Mouse (Mus musculus) kidney, adult 9 months (tissue): ENCODE measurements around the gene Dnmt3l.
"Not testable (repeated sequence)": the region's sequence is repeated elsewhere in the genome, so short reads cannot be mapped to it uniquely, and the experiment has no call there.

Source experiments
- DNase-seq: peaks from one replicate; pipeline ENCODE4 v3.0.0; 2022

The Dnmt3l gene

DNA sequence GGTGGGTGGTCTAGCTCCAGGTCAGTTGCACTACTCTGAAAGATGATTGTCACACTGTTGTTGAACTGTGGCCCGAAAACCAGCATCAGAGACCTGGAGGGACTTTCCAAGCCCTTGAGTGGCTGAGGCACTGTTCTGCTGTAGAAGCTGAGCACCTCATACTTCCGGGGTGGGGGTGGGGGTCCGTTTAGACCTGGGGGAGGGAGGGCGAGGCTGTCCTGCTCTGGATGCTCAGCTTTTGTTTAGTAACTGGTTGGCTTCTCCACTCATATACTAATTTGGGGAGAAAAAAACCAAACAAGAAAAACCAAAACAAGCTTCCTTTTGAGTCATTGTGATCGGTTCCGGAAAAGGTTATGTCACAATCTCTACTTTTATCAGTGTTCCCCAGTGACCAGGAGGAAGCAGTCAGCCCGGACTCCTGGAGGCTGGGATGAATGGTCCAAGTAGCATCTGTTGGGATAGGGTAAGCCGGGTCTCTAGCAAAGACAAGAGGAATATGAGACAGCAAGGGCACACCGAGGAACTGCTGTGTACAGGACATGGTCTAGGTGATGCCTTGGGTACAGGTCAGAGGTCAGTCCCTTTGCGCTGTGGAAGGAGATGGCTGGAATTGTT lies 44.8 kb downstream of the Dnmt3l start:
- peak; percentile 30 for DNase-seq

DNA sequence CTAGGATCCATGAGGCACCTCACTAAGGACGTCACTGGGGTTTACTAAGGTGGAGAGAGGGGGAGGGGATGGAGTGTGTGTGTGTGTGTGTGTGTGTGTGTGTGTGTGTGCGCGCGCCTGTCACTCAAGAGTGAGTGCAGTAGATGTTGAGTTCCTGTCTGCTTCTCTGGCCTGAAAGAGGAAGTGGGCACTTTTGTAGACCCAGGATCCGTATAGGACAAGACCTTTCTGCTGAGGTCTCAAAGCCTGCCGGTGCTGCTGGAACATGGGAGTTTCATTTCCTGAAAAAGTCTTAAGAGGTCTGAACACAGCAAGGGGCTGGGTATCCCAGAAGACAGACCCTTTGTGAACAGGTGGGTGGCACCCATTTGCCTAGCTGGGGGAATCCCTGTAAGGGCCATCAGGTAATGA lies 45.4 kb downstream of the Dnmt3l start:
- DNase-seq: no peak

DNA sequence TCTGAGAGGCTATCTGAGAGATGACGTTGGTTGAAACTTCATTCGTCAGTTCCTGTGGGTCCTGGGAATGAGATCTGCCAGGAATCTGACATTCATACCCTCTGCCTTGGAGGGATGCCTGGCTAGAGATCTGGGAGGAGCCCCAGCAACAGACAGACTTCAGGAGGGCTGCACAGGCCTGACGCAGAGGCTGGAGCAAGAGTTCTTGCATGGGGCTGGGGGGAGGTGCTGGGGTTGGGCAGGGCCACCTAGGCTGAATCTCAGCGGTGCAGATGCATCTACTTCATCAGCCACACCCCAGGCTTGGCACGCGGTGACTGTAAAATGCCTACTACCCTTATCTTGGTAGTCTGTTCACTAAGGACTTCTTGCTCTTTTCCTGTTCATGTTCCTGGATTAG lies 48.5 kb downstream of the Dnmt3l start:
- no peak for DNase-seq

- DNase-seq: no peak
These were observed 49.2 kb downstream of the Dnmt3l start for GRCm38 (mm10) chr10:78090706-78091491.

DNA sequence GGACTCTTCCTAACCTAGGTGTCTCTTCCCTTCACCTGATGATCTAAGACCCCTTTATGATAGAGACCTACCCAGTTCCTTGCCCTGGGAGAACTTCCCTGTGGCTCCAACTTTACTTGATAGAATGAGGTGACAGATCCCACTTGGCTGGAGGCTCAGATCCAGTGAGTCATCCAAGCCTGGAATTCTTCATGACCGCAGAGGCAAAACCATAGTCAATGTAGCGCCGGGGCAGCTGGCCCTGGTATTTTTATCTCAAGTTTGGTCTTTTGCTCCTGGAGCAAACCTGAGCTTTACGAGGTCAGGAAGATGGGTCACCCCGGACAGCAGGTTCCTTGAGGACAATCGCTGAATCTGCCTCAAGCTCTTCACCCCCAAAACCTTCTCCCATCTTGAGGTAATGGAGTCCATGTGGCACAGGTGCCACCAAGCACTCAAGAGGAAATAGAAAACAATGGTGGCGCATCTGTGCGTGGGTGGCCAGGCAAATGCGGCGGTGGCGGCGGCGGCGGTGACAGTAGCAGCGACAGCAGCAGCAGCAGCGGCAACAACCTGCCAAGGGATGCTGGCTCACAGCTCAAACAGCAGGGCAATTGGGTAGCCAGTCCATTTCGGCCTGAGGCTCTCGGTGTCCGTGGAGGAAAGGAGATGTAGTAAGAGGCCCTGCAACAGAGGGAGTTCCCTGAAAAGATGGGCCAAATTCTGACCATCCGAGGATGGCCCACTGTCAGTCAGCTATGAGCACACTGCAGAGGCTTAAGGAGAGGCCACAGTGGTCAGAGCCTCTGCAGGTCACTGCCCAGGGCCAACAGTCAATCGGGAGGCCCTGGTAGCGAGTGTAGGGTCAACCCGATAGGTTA lies 50.3 kb downstream of the Dnmt3l start:
- no peak for DNase-seq

DNA sequence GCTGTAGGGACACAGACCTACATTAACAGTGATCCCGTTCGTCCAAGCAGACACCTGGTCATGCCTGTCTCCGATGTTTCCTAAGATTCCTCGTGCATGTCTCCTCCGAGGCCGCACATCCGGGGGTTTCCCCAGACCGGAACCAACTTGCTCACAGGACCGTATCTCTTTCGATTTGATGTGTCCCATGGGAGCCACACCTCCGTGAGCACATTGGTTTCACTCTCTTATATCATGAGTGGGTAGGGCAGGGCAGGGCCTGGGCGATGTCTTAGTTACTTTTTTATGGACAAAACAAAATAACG lies 50.9 kb downstream of the Dnmt3l start:
- peak; percentile 20 for DNase-seq

GRCm38 (mm10) chr10:78095221-78095620 lies 53.5 kb downstream of the Dnmt3l start:
- no peak for DNase-seq

- DNase-seq: peak; percentile 58
These were observed 54.5 kb downstream of the Dnmt3l start for GRCm38 (mm10) chr10:78095954-78096931.

- DNase-seq: not testable (repeated sequence)
These were observed 58.1 kb downstream of the Dnmt3l start for GRCm38 (mm10) chr10:78099860-78100259.

- peak; percentile 34 for DNase-seq
These were observed 59.4 kb downstream of the Dnmt3l start for GRCm38 (mm10) chr10:78100989-78101780.

GRCm38 (mm10) chr10:78104555-78105490 lies 63.1 kb downstream of the Dnmt3l start:
- DNase-seq: peak; percentile 72

DNA sequence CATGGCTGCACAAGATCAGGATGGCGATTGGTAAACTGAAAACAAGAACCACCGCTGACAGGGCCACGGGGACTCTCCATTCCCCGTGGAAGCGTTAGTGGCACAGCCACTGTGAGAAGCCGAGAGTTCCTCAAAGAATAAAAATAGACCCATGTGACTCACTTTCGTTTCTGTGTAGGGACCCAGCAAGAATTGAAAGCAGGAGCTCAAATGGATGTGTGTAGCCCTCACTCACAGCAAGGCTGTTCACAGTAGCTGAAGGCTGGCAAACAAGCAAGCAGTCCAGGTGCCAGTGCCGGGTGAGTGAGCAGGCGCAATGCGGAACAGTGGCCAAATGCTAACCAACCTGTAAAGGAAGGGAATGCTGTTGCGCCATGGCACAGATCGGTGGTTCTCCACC lies 63.8 kb downstream of the Dnmt3l start:
- DNase-seq: peak; percentile 92
